Mouse (Mus musculus) neural tube, embryonic 12.5 days (tissue): ENCODE measurements at regions not wholly inside any gene's neighbourhood (a gene's known extent, or its start where the extent isn't known, plus 50 kb on each side); places are given as distances from the start of the nearest gene placed in this dataset.
"Not testable (repeated sequence)": the region's sequence is repeated elsewhere in the genome, so short reads cannot be mapped to it uniquely, and the experiment has no call there.

Experiments used
- ATAC-seq: fragments of 200-750 bp; cut with Nextera tagmentation; 2 replicates; pipeline ENCODE4 v1.8.0; 2017; ENCODE audit warnings: low read depth, mild to moderate bottlenecking, moderate TSS enrichment, moderate library complexity; ENCODE audit not compliant: low FRiP score
- H3K27ac ChIP-seq: fragments of 300-500 bp; sonication (generic); 2 replicates; pipeline ENCODE4 v1.5.1; 2016
- H3K27me3 ChIP-seq: fragments of 300-500 bp; sonication (generic); replicated peaks from 2 replicates; pipeline ENCODE4 v1.6.1; 2016; ENCODE audit warnings: mild to moderate bottlenecking
- H3K36me3 ChIP-seq: fragments of 300-500 bp; sonication (generic); 2 replicates; pipeline ENCODE4 v1.6.1; 2016; ENCODE audit warnings: mild to moderate bottlenecking
- H3K4me1 ChIP-seq: fragments of 300-500 bp; sonication (generic); 2 replicates; pipeline ENCODE4 v1.6.1; 2016
- H3K4me2 ChIP-seq: fragments of 300-500 bp; sonication (generic); replicated peaks from 2 replicates; pipeline ENCODE4 v1.6.1; 2016; ENCODE audit warnings: mild to moderate bottlenecking
- H3K4me3 ChIP-seq: fragments of 300-500 bp; sonication (generic); 2 replicates; pipeline ENCODE4 v1.5.1; 2016
- H3K9ac ChIP-seq: fragments of 300-500 bp; sonication (generic); 2 replicates; pipeline ENCODE4 v1.6.1; 2016; ENCODE audit warnings: mild to moderate bottlenecking
- H3K9me3 ChIP-seq: fragments of 300-500 bp; sonication (generic); 2 replicates; pipeline ENCODE4 v1.6.1; 2016; ENCODE audit warnings: mild to moderate bottlenecking
- WGBS: fragments of 180-500 bp; shearing (Covaris S2); methylation state at CpG from one replicate; pipeline ENCODE4 v1.1.7; 2016; 5-methylcytosine and 5-hydroxymethylcytosine counted together

GRCm38 (mm10) chr14:14520195-14520594, 119.1 kb downstream of the Olfr721-ps1 start:
- H3K9me3 ChIP-seq, result no peaks in the 10 kb centered on the region
- no peak overlapping the region for H3K4me3 ChIP-seq
- no peak overlapping the region for H3K9ac ChIP-seq
- no peaks in the 10 kb centered on the region for H3K36me3 ChIP-seq
- no peaks in the 10 kb centered on the region for H3K4me1 ChIP-seq
- no peak for ATAC-seq
- H3K4me2 ChIP-seq, result no peak overlapping the region
- H3K27me3 ChIP-seq, result no peaks in the 10 kb centered on the region
- no peak overlapping the region for H3K27ac ChIP-seq

GRCm38 (mm10) chr14:14521331-14521730, 120.2 kb downstream of the Olfr721-ps1 start:
- not testable (repeated sequence) for H3K4me1 ChIP-seq, ATAC-seq, H3K4me3 ChIP-seq, H3K27me3 ChIP-seq, H3K36me3 ChIP-seq, H3K4me2 ChIP-seq, H3K9me3 ChIP-seq, H3K9ac ChIP-seq, H3K27ac ChIP-seq
- WGBS, result 58% methylated on average over 6 of the region's 6 CpGs

- no peak overlapping the region for H3K4me3 ChIP-seq
- no peak overlapping the region for H3K4me2 ChIP-seq
- H3K4me1 ChIP-seq, result no peaks in the 10 kb centered on the region
- H3K27me3 ChIP-seq, result no peaks in the 10 kb centered on the region
- H3K9ac ChIP-seq, result no peak overlapping the region
- H3K27ac ChIP-seq, result no peak overlapping the region
- ATAC-seq, result no peak
- 94% methylated on average over 4 of the region's 4 CpGs for WGBS
- no peaks in the 10 kb centered on the region for H3K36me3 ChIP-seq
- H3K9me3 ChIP-seq, result no peaks in the 10 kb centered on the region
Observed at GRCm38 (mm10) chr14:14525225-14525624, 124.1 kb downstream of the Olfr721-ps1 start.

- 83% methylated on average over 1 of the region's 1 CpGs for WGBS
- Histone ChIP-seq H3K36me3 (no peaks in the 10 kb centered on the region), H3K27ac (no peak overlapping the region), H3K9me3 (no peaks in the 10 kb centered on the region), H3K4me3 (no peak overlapping the region), H3K9ac (no peak overlapping the region), H3K4me2 (no peak overlapping the region), H3K4me1 (no peaks in the 10 kb centered on the region), H3K27me3 (no peaks in the 10 kb centered on the region)
- no peak for ATAC-seq
Observed at GRCm38 (mm10) chr14:14528437-14528836, 127.3 kb downstream of the Olfr721-ps1 start.

- no peaks in the 10 kb centered on the region for H3K9me3 ChIP-seq
- H3K27ac ChIP-seq, result no peak overlapping the region
- no peak overlapping the region for H3K4me3 ChIP-seq
- no peak overlapping the region for H3K9ac ChIP-seq
- no peaks in the 10 kb centered on the region for H3K36me3 ChIP-seq
- H3K4me1 ChIP-seq, result no peaks in the 10 kb centered on the region
- H3K4me2 ChIP-seq, result no peak overlapping the region
- no peak for ATAC-seq
- no peaks in the 10 kb centered on the region for H3K27me3 ChIP-seq
Observed at GRCm38 (mm10) chr14:14541206-14541605, 140.1 kb downstream of the Olfr721-ps1 start.

GRCm38 (mm10) chr14:14541705-14542104, 140.6 kb downstream of the Olfr721-ps1 start:
- 76% methylated on average over 3 of the region's 3 CpGs for WGBS
- Histone ChIP-seq H3K4me3 (no peak overlapping the region), H3K27me3 (no peaks in the 10 kb centered on the region), H3K36me3 (no peaks in the 10 kb centered on the region), H3K9ac (no peak overlapping the region), H3K4me1 (no peaks in the 10 kb centered on the region), H3K27ac (no peak overlapping the region), H3K9me3 (no peaks in the 10 kb centered on the region), H3K4me2 (no peak overlapping the region)
- no peak for ATAC-seq

GRCm38 (mm10) chr14:14544236-14544635, 143.1 kb downstream of the Olfr721-ps1 start:
- H3K9me3 ChIP-seq, result no peaks in the 10 kb centered on the region
- no peak overlapping the region for H3K4me2 ChIP-seq
- ATAC-seq, result no peak
- 77% methylated on average over 7 of the region's 7 CpGs for WGBS
- no peaks in the 10 kb centered on the region for H3K4me1 ChIP-seq
- H3K27ac ChIP-seq, result no peak overlapping the region
- H3K36me3 ChIP-seq, result no peaks in the 10 kb centered on the region
- H3K9ac ChIP-seq, result no peak overlapping the region
- H3K27me3 ChIP-seq, result no peaks in the 10 kb centered on the region
- no peak overlapping the region for H3K4me3 ChIP-seq

- no peak for ATAC-seq
- WGBS, result 81% methylated on average over 2 of the region's 2 CpGs
- H3K4me2 ChIP-seq, result no peak overlapping the region
- H3K9me3 ChIP-seq, result no peaks in the 10 kb centered on the region
- no peaks in the 10 kb centered on the region for H3K36me3 ChIP-seq
- no peaks in the 10 kb centered on the region for H3K4me1 ChIP-seq
- no peak overlapping the region for H3K9ac ChIP-seq
- no peak overlapping the region for H3K27ac ChIP-seq
- H3K27me3 ChIP-seq, result no peaks in the 10 kb centered on the region
- no peak overlapping the region for H3K4me3 ChIP-seq
Observed at GRCm38 (mm10) chr14:14552201-14552600, 149.9 kb upstream of the Slc4a7 start.

GRCm38 (mm10) chr14:14574851-14575250, 127.2 kb upstream of the Slc4a7 start:
- Histone ChIP-seq H3K27me3 (no peaks in the 10 kb centered on the region), H3K4me1 (no peaks in the 10 kb centered on the region), H3K36me3 (no peaks in the 10 kb centered on the region), H3K27ac (no peak overlapping the region), H3K4me3 (no peak overlapping the region), H3K4me2 (no peak overlapping the region), H3K9me3 (peaks cover 3% of the 10 kb centered on the region; the same call in 1 of the 2 replicates), H3K9ac (no peak overlapping the region)
- WGBS, result 44% methylated on average over 4 of the region's 4 CpGs
- ATAC-seq, result no peak

GRCm38 (mm10) chr14:14591939-14592338, 110.1 kb upstream of the Slc4a7 start:
- Histone ChIP-seq H3K36me3 (no peaks in the 10 kb centered on the region), H3K4me3 (no peak overlapping the region), H3K27ac (no peak overlapping the region), H3K9me3 (no peaks in the 10 kb centered on the region), H3K4me1 (no peaks in the 10 kb centered on the region), H3K9ac (no peak overlapping the region), H3K4me2 (no peak overlapping the region), H3K27me3 (no peaks in the 10 kb centered on the region)
- 74% methylated on average over 2 of the region's 2 CpGs for WGBS
- ATAC-seq, result no peak

- 87% methylated on average over 6 of the region's 6 CpGs for WGBS
- Histone ChIP-seq H3K4me2 (no peak overlapping the region), H3K36me3 (no peaks in the 10 kb centered on the region), H3K9me3 (no peaks in the 10 kb centered on the region), H3K4me3 (no peak overlapping the region), H3K27me3 (no peaks in the 10 kb centered on the region), H3K9ac (no peak overlapping the region), H3K4me1 (no peaks in the 10 kb centered on the region), H3K27ac (no peak overlapping the region)
- ATAC-seq, result no peak
Observed at GRCm38 (mm10) chr14:14594753-14595152, 107.3 kb upstream of the Slc4a7 start.

GRCm38 (mm10) chr14:14596057-14596809, 105.8 kb upstream of the Slc4a7 start:
- no peak for ATAC-seq
- no peaks in the 10 kb centered on the region for H3K9me3 ChIP-seq
- no peak overlapping the region for H3K9ac ChIP-seq
- no peak overlapping the region for H3K4me3 ChIP-seq
- H3K36me3 ChIP-seq, result no peaks in the 10 kb centered on the region
- no peaks in the 10 kb centered on the region for H3K27me3 ChIP-seq
- no peak overlapping the region for H3K4me2 ChIP-seq
- H3K27ac ChIP-seq, result no peak overlapping the region
- no peaks in the 10 kb centered on the region for H3K4me1 ChIP-seq
- WGBS, result 83% methylated on average over 3 of the region's 3 CpGs

GRCm38 (mm10) chr14:14599586-14599985, 102.5 kb upstream of the Slc4a7 start:
- no peaks in the 10 kb centered on the region for H3K36me3 ChIP-seq
- H3K4me3 ChIP-seq, result no peak overlapping the region
- H3K27ac ChIP-seq, result no peak overlapping the region
- no peak overlapping the region for H3K4me2 ChIP-seq
- no peak for ATAC-seq
- 52% methylated on average over 2 of the region's 2 CpGs for WGBS
- no peaks in the 10 kb centered on the region for H3K4me1 ChIP-seq
- H3K27me3 ChIP-seq, result no peaks in the 10 kb centered on the region
- no peak overlapping the region for H3K9ac ChIP-seq
- H3K9me3 ChIP-seq, result no peaks in the 10 kb centered on the region
